Mouse (Mus musculus) MEL (cell line): Measurements from ENCODE around the gene Vps13d.

Experiments used
- CTCF ChIP-seq, 3 experiments: IDR thresholded peaks in 2 of 3; conservative IDR thresholded peaks in 1 of 3; 2 replicates each; pipeline ENCODE4 v1.5.1; 2011 to 2012; ENCODE audit warnings: low read length in 3 of 3, low read depth in 2 of 3, mild to moderate bottlenecking in 2 of 3, improper control_type of control experiment in 1 of 3, inconsistent platforms in 1 of 3, mixed read lengths in 1 of 3, moderate library complexity in 1 of 3; ENCODE audit not compliant: control insufficient read depth in 1 of 3, insufficient read depth in 1 of 3, poor library complexity in 1 of 3, severe bottlenecking in 1 of 3
- EP300 ChIP-seq, 2 experiments: IDR thresholded peaks; 2 replicates each; pipeline ENCODE4 v1.6.1; 2011; ENCODE audit warnings: improper control_type of control experiment in 2 of 2, low read length in 2 of 2, low read depth in 1 of 2, mild to moderate bottlenecking in 1 of 2
- JUND ChIP-seq: IDR thresholded peaks from 2 replicates; pipeline ENCODE4 v1.6.1; 2011; ENCODE audit warnings: low read depth, mild to moderate bottlenecking, improper control_type of control experiment, low read length
- NELFE ChIP-seq: IDR thresholded peaks from 2 replicates; pipeline ENCODE4 v1.6.1; 2011; ENCODE audit warnings: low read depth, low read length, improper control_type of control experiment

DNA sequence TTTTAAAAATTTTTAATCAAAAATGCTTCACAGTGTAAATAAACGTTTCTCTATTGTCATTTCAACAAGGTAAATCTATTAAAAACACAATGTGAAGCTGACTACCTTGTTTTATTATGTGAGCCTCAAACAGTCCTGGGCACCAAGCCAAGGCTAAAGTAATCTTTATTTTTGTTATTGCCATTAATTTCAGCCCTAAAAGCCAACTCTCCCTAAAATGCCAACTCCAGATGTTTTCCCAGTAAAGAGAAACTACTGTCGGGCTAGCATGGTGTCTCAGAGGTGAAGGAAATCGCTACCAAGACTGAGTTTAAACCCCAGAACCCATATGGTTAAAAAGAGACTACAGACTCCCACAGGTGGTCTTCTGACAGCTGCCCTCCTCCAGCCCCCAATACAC is 1.4 kb downstream of the Vps13d start:
- TF ChIP-seq NELFE (no peak), EP300 (IDR thresholded peaks at IDR 0.05; ENCODE audit: low read depth in 1 of 2, low read length in 2 of 2) (no peak), JUND (no peak), CTCF (IDR thresholded peaks at IDR 0.05 in 2 of 3, conservative IDR thresholded peaks at IDR 0.05 in 1 of 3; ENCODE audit: control insufficient read depth in 1 of 3, insufficient read depth in 1 of 3, low read depth in 2 of 3, low read length in 3 of 3, poor library complexity in 1 of 3, severe bottlenecking in 1 of 3) (no peak)
